Mouse (Mus musculus): ENCODE measurements at regions not wholly inside any gene's neighbourhood (a gene's known extent, or its start where the extent isn't known, plus 50 kb on each side); places are given as distances from the start of the nearest gene placed in this dataset.
A peak's percentile ranks its signal among the peaks of the same experiment; 100 is the strongest.
"Not testable (repeated sequence)": the region's sequence is repeated elsewhere in the genome, so short reads cannot be mapped to it uniquely, and the experiment has no call there.

DNA sequence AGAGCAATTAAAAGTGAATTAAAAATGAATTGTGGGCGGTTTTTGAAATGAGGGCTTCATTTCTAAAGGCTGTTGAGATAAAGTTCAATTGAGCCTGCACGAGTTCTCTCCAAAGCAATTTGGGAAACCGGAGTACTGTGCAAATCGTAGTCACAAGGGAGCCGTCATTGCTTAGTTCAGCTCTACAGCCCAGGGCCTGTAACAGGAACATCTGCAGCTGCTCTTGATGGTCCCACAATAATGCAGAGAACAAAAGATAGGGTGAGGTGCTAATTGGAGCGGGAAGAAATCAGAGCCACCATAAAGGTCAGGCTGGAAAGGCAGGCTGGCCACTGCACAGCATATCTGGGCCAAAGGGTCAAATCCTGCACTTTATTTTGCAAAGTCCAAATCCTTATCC lies 242.7 kb downstream of the Diras2 start:
- Histone ChIP-seq H3K4me1 (ENCODE audit: control insufficient read depth, insufficient read depth, low read length) (no peaks in the 10 kb centered on the region), H3K4me3 (ENCODE audit: insufficient read depth, low read length) (no peak overlapping the region), H3K27ac (ENCODE audit: insufficient read depth, low read depth, low read length) (no peak overlapping the region)
- TF ChIP-seq POLR2A (IDR thresholded peaks at IDR 0.05; ENCODE audit: borderline replicate concordance, low read depth, low read length) (no peak), CTCF (IDR thresholded peaks at IDR 0.05; ENCODE audit: low read depth, low read length) (no peak)

DNA sequence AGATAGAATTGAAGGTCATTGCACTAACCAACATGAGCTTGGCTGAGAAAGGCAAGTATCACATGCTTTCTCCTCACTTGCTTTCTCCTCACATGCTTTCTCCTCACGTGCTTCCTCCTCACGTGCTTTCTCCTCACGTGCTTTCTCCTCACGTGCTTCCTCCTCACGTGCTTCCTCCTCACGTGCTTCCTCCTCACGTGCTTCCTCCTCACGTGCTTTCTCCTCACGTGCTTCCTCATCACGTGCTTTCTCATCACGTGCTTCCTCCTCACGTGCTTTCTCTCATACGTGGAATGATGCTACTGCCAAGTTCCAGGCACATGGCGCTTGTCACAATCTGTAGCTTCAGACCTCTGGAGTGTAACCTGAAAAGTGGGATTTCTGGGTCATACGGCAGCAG lies 235.2 kb downstream of the Diras2 start:
- H3K4me3 ChIP-seq (ENCODE audit: insufficient read depth, low read length): no peak overlapping the region
- TF ChIP-seq POLR2A (IDR thresholded peaks at IDR 0.05; ENCODE audit: borderline replicate concordance, low read depth, low read length): no peak
- no peak for TF ChIP-seq CTCF (IDR thresholded peaks at IDR 0.05; ENCODE audit: low read depth, low read length)
- H3K27ac ChIP-seq (ENCODE audit: insufficient read depth, low read depth, low read length): peak overlapping the region; percentile 13
- H3K4me1 ChIP-seq (ENCODE audit: control insufficient read depth, insufficient read depth, low read length): no peaks in the 10 kb centered on the region

DNA sequence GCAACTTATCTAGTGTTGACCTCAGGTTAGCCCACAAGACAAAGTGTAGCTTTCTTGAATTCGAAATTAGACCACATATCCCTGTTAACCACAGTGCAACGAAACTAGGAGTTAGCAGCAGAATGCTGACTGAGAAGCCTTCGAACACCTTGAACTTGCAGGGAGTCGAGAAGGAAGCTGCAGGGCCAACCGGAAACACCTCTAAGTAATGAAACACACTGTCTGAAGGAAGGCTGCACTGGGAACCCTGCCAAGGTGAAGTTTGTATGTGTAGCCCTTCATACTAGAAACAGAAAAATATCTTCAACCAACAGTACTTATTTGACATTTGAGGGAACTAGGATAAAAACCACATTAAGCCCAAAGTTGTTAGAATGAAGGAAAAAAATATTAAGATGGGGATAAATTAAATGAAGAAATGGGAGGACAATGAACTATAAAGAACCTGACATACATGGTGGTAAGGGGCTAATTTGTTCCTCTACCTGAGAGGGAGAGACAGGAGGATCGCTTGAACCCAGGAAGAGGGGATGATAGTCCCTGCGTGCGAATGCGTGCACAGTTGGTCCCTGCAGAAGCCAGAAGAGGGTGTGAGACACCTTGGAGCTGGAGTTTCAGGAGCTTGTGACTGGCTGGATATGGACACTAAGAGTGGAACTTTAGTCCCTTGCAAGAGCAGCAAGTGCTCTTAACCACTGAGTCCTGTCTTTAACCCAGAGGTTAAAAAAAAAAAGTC lies 234.4 kb downstream of the Diras2 start:
- no peak for TF ChIP-seq CTCF (IDR thresholded peaks at IDR 0.05; ENCODE audit: low read depth, low read length)
- no peak for TF ChIP-seq POLR2A (IDR thresholded peaks at IDR 0.05; ENCODE audit: borderline replicate concordance, low read depth, low read length)
- Histone ChIP-seq H3K4me1 (ENCODE audit: control insufficient read depth, insufficient read depth, low read length) (no peaks in the 10 kb centered on the region), H3K4me3 (ENCODE audit: insufficient read depth, low read length) (no peak overlapping the region), H3K27ac (ENCODE audit: insufficient read depth, low read depth, low read length) (no peak overlapping the region)

DNA sequence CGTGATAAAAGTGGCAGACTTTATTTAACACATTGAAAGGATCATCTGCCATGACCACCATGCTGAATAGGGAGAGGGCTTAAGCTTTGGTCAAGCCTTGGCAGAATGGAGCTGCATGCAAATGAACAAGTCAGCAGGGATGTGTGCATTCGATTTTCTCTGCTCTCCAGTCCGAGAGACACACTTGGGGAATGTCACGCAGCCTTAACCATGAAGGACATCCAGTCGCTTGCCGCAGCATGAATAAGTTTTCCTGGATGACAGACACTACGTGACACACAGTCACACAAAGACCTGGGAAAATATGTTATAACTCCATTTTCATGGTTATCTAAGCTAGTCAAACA lies 233.8 kb downstream of the Diras2 start:
- Histone ChIP-seq H3K4me1 (ENCODE audit: control insufficient read depth, insufficient read depth, low read length) (no peaks in the 10 kb centered on the region), H3K27ac (ENCODE audit: insufficient read depth, low read depth, low read length) (no peak overlapping the region), H3K4me3 (ENCODE audit: insufficient read depth, low read length) (no peak overlapping the region)
- no peak for TF ChIP-seq CTCF (IDR thresholded peaks at IDR 0.05; ENCODE audit: low read depth, low read length)
- TF ChIP-seq POLR2A (IDR thresholded peaks at IDR 0.05; ENCODE audit: borderline replicate concordance, low read depth, low read length): no peak

DNA sequence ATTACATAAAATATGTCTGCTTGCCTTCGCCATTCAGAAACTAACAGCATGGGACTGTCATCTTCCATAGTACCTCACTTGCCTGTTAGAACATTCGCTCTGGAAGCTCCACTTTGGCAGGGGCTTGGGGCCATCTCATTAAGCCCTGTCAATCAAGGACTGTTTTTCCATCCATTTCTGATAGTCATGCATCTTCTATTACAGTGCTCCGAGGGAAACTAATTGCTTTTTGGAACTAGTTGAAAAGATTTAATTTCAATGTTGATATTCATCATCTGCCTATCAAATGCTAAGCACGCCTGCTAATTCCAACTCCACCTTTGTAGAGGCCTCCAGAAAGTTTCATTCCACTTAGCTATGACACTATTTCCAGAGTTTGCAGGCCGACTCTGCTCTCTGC lies 232.7 kb downstream of the Diras2 start:
- no peak for TF ChIP-seq POLR2A (IDR thresholded peaks at IDR 0.05; ENCODE audit: borderline replicate concordance, low read depth, low read length)
- no peak for TF ChIP-seq CTCF (IDR thresholded peaks at IDR 0.05; ENCODE audit: low read depth, low read length)
- Histone ChIP-seq H3K4me3 (ENCODE audit: insufficient read depth, low read length) (no peak overlapping the region), H3K4me1 (ENCODE audit: control insufficient read depth, insufficient read depth, low read length) (no peaks in the 10 kb centered on the region), H3K27ac (ENCODE audit: insufficient read depth, low read depth, low read length) (no peak overlapping the region)

DNA sequence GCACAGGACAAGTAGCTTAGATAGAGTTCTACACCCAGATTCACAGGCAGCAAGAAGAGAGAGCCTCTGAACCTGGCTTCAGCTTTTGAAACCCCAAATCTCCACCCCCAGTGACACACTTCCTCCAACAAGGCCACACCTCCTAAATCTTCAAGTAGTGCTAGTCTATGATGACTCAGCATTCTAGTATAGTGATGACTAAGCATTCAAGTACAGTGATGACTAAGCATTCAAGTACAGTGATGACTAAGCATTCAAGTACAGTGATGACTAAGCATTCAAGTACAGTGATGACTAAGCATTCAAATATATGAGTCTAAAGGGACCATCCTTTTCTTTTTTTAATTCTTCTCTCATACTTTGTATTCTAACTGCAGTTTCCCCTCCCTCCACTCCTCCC lies 225.8 kb downstream of the Diras2 start:
- not testable (repeated sequence) for H3K27ac ChIP-seq (ENCODE audit: insufficient read depth, low read depth, low read length); H3K4me3 ChIP-seq (ENCODE audit: insufficient read depth, low read length); H3K4me1 ChIP-seq (ENCODE audit: control insufficient read depth, insufficient read depth, low read length)

DNA sequence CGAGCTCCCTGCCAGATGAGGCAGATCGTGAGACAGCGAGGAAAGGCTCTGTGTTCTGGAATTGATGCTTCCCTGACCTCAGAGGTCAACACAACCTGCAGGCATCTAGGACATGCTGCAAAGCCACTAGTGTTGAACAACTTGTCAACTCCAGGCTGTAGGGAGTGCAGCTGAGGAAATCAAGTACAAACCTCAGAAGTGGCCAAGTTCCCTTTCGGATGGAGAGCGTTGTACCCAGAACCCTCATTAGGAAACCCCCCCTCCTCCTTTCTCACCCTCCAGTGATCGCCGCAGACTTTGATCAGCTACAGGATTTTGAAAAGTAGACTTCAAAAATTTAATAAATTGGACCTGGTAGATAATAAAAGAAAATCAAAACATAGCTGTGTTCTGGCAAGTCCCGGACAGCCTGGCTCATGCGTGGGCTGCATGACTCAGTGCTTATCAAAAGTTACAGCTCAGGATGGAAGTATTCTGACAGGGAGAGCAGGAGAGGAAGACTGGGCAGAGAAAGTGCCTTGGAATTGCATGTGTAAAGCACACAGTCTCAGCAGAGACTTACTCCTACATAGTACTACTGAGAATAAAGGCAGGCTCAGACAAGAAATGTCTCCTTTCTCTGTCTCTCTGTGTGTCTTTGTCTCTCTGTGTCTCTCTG lies 224.2 kb downstream of the Diras2 start:
- no peaks in the 10 kb centered on the region for H3K4me1 ChIP-seq (ENCODE audit: control insufficient read depth, insufficient read depth, low read length)
- no peak overlapping the region for H3K4me3 ChIP-seq (ENCODE audit: insufficient read depth, low read length)
- TF ChIP-seq CTCF (IDR thresholded peaks at IDR 0.05; ENCODE audit: low read depth, low read length) (no peak), POLR2A (IDR thresholded peaks at IDR 0.05; ENCODE audit: borderline replicate concordance, low read depth, low read length) (no peak)
- H3K27ac ChIP-seq (ENCODE audit: insufficient read depth, low read depth, low read length): no peak overlapping the region

DNA sequence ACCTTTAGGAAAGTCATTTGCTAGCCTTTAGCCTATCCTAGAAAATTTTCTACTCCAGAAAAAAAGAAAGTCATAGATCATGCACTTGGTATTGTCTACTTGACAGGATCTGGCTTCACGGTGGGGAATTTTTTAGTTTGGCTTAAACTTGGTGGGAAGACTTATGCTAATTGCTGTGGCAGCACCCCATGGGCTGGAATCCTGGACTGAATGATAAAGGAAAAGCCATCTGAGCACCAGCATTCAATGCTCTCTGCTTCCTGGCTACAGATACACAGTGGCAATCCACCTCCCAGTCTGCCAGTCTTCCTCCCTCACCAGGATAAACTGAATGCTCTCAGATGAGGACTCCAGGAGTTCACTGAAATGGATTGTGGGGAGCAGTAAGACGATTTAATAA lies 220.1 kb downstream of the Diras2 start:
- H3K4me1 ChIP-seq (ENCODE audit: control insufficient read depth, insufficient read depth, low read length): no peaks in the 10 kb centered on the region
- H3K4me3 ChIP-seq (ENCODE audit: insufficient read depth, low read length): no peak overlapping the region
- TF ChIP-seq POLR2A (IDR thresholded peaks at IDR 0.05; ENCODE audit: borderline replicate concordance, low read depth, low read length) (no peak), CTCF (IDR thresholded peaks at IDR 0.05; ENCODE audit: low read depth, low read length) (no peak)
- no peak overlapping the region for H3K27ac ChIP-seq (ENCODE audit: insufficient read depth, low read depth, low read length)

DNA sequence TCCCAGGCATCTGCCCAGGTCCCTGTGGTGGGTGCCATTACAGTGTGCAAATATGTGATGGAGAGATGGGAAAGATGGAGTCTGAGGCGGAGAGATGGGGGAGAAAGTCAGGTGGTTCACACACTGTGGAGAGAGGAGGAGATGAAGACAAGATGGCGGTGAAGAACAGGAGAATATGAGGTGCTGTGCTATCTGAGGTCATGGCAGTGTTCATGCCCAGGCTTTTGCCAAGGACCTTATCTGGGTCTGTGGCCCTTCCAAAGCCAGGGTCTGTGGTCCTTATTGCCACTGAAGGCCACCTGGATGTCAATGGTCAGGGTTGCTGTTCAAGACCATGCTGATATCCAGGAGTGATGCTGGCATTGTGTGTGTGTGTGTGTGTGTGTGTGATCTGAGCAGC lies 212.8 kb downstream of the Diras2 start:
- Histone ChIP-seq H3K4me3 (ENCODE audit: insufficient read depth, low read length) (no peak overlapping the region), H3K27ac (ENCODE audit: insufficient read depth, low read depth, low read length) (no peak overlapping the region), H3K4me1 (ENCODE audit: control insufficient read depth, insufficient read depth, low read length) (no peaks in the 10 kb centered on the region)
- TF ChIP-seq POLR2A (IDR thresholded peaks at IDR 0.05; ENCODE audit: borderline replicate concordance, low read depth, low read length): no peak

DNA sequence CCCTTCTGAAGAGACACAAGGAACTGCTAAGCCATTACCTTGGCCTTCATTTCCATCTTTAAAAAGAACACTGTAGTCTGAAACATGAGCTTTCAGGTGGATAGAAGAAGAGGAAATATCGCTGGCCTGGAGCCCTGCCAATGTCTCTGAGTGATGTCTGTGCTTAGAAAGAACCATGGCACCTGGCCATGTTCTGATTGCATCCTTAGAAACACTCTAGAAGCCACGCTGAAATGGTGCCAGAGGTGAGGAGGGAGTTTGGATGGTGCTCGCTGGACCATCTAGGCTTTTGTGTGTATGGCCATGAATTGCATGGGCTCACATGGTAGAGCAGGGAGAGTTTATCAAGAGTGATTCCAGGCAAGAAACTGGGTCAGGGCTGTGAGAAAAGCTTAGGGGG lies 207.4 kb downstream of the Diras2 start:
- TF ChIP-seq CTCF (IDR thresholded peaks at IDR 0.05; ENCODE audit: low read depth, low read length) (no peak), POLR2A (IDR thresholded peaks at IDR 0.05; ENCODE audit: borderline replicate concordance, low read depth, low read length) (no peak)
- Histone ChIP-seq H3K27ac (ENCODE audit: insufficient read depth, low read depth, low read length) (no peak overlapping the region), H3K4me1 (ENCODE audit: control insufficient read depth, insufficient read depth, low read length) (no peaks in the 10 kb centered on the region), H3K4me3 (ENCODE audit: insufficient read depth, low read length) (no peak overlapping the region)

DNA sequence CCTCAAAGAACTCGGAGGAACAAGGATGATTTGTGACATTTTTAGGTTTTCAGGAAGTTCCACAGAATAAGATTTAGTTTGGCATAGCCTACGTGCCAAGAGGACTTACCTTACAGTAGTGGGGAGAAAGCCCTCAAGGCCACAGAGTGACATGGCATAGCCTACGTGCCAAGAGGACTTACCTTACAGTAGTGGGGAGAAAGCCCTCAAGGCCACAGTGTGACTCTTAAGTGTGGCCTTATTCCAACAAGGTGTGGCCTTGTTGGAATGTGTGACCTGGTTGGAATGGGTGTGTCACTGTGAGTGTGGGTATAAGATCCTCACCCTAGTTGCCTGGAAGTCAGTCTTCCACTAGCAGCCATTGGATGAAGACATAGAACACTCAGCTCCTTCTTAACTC lies 206.7 kb downstream of the Diras2 start:
- H3K4me1 ChIP-seq (ENCODE audit: control insufficient read depth, insufficient read depth, low read length); H3K4me3 ChIP-seq (ENCODE audit: insufficient read depth, low read length); H3K27ac ChIP-seq (ENCODE audit: insufficient read depth, low read depth, low read length): not testable (repeated sequence)

DNA sequence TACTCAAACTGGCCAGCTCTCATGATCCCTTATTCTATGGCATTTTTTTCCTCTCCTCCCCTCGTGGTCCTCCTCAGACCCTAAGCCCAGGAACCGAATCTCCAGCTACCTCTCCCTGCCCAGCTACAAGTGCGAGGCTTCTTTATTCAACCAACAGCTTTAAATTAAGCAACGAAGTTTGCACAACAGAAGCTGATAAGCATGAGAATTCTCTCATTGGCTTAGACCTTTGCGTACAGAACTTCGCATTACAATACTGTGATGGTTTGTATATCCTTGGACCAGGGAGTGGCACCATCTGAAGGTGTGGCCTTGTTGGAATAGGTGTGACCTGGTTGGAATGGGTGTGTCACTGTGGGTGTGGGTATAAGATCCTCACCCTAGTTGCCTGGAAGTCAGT lies 205.4 kb downstream of the Diras2 start:
- H3K4me3 ChIP-seq (ENCODE audit: insufficient read depth, low read length); H3K4me1 ChIP-seq (ENCODE audit: control insufficient read depth, insufficient read depth, low read length); H3K27ac ChIP-seq (ENCODE audit: insufficient read depth, low read depth, low read length): not testable (repeated sequence)
